Mouse (Mus musculus) fibroblast of lung, adult 2 months (primary cell): ENCODE results near the gene Fam189a2.
A peak's percentile ranks its signal among the peaks of the same experiment; 100 is the strongest.

Experiments
- DNase-seq: peaks from one replicate; pipeline ENCODE4 v3.0.0-alpha.2; 2011; ENCODE audit warnings: low read depth

Fam189a2 gene

DNA sequence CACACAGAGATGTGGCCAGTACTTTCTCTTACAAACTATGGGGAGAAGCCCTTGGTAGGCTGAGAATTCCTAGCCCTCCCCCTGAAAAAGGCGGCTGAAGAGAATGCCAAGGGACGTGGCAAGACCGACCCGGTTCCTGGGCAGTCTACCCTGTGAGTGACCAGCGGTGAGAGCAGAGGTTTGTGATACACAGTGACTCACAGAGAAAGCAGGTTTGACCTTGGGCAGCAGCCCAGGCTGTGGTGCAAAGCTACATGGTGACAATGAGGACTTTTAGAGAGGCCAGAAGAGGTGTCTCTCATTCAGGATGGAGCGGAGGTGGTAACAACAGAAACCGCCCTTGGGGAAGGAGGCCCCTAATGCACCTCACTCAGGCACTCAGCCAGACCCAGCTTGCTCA lies 59.4 kb downstream of the Fam189a2 start:
- peak; percentile 64 for DNase-seq

DNA sequence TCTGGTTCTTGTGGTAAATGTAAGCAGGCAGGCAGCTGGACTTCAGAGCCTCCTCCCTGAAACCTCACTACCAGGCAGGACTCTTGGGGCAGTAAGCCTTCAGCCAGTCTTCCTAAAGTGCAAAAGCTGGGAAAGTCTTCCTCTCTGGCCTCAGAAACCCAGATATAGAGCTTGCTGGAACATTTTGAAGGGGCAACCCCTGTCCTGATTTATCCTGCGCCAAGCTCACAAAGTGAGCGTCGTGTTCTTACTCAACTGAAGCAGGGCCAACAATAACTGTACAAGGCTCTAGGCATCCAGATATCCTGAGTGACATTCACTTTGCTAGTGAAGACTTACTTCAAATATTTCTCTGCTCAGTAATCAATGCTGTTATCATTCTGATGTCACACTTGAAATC lies 60.4 kb downstream of the Fam189a2 start:
- no peak for DNase-seq

DNA sequence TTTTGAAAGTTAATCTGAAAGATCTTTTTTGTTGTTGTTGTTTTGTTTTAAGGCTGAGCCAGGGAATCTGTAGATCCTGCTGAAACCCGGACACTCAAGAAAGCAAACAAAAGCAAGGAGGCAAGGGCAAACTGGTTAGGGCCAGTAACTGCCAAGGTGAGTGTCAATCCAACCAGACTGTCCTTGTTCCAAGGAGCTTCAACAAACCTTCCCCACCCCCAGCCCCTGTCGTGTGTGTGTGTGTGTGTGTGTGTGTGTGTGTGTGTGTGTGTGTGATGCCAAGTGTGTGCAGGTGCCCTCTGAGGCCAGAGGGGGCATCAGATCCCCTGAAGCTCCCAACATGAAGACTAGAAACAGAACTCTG lies 62.0 kb downstream of the Fam189a2 start:
- DNase-seq: no peak

DNA sequence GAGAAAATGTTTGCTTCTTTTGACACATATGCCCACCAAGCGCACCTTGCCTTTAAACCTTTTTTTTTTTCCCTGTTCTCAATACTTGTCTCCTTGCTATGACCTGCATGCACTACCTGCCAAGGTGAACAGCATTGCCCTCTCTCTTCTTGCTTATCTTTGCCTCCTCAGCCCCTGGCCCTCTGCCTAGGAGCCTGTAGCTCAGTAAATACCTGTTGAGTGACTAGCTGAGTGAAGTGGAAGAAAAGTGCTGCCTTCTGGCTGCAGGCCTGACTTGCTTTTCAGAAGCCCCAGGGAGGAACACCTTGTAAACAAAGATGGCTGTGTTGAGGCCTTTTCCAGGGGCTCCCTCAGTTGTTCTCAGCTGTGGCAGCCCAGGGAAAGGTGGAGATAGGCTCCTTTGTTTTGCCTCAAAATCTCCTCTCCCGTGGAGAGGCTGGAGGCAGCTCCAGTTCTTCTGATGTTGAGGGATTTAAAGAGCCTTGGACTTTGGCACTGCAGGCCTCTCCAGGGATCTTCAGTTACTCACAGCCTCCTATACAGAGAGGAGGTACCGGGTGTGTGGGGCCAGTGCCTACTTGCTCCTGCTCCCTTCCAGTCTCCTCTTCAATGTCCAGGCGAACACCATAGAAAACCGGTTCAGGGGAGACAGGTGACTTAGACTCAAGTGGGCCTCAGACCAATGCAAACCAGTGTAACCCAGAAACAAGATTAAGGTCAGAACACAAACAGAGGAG lies 62.5 kb downstream of the Fam189a2 start:
- no peak for DNase-seq

DNA sequence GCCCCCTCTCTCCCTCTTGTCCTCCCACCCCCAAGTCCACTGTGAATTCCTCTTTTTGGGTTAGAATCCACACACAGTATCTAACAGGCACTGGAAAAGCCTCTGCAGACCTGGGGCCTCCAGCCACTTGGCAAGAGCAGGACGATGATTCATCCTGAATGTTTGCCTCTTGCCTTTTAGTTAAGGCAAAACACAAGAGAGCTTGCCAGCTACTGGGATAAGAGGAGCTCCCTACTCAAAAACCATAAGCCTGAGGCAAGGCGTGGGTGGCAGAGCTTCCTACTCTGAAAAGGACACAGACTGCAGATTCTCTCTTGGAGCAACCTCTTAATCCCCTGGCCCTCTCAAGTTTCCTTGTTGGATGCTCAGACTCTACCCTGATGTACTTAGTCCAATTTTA lies 63.7 kb downstream of the Fam189a2 start:
- DNase-seq: peak; percentile 73

DNA sequence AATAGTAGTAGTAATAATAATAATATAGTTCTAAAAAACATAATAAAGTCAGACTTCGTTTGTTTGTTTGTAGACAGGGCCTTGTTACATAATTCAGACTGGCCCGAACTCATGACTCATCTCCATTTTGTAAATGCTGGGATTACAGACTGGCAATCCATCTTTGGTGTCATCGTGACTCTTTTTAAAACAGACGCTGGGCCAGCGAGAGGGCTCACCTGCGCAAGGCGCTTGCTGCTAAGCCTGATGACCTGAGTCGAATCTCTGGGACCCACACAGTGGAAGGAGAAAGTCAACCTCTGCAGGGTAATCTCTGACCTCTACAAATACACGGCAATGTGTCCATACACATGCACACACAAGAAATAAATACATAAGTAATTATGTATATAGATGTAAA lies 64.4 kb downstream of the Fam189a2 start:
- DNase-seq: no peak

DNA sequence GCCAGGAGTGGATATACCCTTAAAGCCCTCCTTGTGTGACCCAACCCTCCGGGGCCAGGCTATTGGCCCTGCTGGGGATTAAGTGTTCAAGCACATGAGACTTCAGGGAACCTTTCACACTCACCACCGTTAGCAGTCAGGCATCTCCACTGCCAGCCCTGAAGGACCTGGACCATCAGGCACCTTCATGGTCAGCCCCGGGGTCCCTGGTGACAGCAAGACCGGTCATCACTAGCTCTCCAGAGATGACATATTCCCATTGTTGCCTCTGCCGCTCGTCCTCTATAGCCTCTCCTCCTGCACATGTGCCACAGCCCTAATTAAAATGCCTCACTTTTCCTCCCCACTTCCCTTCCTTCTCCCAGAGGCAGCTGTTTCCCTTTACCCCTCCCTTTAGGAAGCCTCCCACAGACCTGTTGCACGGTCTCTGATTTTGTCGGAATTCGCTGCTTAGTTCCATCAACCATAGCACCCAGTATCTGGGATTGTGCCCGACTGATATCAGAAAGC lies 66.4 kb downstream of the Fam189a2 start:
- DNase-seq: no peak

DNA sequence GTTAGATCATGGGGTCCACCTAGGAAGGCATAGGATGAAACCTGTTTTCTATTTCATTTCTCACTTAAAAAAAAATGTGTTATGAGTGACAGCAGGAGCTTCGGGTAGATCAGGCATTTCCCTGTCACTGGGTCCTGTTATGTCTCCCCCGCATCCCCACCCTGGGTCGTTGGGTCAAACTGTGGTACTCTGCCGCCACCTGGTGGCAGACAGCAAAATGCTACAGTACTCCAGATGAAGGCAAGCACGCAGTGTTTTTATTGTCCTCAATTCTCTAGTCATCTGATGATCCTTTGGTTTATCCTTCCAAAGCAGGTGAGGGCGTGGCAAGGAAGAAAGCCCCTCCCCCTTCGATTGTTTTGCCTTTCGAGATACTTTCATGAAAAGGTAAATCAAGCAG lies 69.3 kb downstream of the Fam189a2 start:
- no peak for DNase-seq

DNA sequence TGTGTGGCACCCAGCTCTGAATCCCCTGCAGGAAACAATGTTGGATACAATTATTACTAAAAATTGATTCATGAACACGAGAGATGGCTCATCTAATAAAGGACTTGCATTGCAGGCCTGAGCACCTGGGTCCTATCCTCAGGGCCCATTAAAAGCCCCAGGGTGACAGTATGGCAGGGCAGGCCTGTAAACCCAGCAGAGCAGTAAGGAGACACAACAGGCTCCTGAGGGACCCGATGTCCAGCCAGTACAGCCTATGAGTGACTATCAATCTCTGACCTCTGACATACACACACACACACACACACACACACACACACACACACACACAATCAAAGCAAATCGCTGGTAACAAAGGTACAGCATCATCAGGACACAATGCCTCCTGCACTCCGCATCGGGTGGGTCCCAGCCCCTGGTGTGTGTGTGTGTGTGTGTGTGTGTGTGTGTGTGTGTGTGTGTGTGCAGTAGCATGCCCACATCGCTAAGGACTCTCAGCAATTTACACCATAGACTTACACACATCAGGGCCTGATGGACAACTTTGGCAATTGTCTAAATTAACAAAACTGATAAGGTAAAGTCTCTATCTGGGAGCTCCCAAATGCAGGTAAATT lies 69.9 kb downstream of the Fam189a2 start:
- no peak for DNase-seq

DNA sequence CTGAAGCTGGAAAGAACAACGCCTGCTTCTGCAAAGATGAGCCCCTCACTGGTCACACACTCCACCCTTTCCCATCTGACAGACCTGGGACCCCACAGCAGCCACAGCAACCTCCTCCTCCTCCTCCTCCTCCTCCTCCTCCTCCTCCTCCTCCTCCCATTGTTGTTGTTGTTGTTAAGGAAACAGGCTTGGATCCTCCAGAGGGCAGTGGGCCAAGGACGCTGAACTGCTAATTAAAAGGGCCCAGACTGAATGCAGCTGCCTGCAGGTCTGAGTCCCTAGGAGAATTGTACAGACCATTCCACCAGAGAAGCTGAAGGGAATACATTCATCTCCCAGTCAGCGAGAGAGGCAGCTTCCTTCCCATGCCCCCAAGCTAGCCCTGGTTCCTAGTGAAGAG lies 70.5 kb downstream of the Fam189a2 start:
- DNase-seq: no peak

DNA sequence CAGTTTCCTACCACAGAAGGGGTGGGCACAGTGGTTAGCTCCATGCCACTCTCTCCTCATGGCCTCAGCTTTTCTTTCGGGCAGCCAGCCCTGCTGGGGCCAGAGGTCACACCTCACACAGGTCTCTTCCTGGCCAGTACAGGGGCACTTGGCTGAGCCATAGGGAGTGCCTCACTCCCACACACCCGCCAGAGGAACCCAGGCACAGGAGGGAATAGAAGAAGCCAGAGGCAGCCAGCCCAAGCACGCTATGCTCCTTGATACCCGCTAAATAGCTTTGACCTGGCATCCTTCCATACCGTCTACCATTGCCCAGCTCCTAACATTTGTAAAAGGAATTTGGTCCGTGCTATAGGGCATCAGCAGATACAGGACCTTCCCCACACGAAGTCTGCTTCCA lies 70.9 kb downstream of the Fam189a2 start:
- DNase-seq: no peak

DNA sequence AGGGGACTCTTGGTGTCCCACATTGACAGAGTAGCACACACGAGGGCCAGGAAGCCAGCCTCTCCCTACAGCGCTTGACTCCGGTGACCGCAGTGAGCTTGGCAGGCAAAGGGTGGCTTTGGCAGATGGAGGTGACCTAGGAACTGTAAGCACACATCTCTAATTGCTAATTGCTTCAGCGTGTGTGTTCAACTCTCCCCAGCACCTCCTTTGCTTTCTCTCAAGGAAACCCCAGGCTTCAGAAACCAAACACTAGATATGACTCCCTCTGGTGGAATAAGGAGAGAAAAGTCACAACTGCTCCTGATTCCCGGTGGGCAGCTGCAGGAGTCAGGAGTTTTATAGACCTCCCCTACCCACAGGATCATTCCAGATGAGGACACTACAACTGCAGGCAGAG lies 71.9 kb downstream of the Fam189a2 start:
- no peak for DNase-seq

DNA sequence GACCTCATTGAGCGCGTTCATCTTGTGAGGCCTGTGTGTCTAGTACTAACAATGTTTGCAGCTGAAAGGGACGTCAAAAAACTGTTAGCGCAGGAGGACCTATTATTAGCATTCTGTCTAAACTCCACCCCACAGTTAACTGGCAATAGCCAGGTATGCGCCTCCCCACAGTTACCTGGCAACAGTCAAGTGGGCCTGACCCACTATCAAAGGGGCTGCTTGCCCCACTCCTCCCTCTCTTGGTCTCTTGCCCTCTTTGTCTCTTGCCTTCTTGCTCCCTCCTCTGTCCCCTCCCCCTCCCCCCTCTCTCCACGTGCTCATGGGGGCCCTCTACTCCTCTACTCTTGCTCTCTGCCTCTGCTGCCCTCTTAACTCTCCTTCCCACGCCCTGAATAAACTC lies 73.3 kb downstream of the Fam189a2 start:
- DNase-seq: no peak

DNA sequence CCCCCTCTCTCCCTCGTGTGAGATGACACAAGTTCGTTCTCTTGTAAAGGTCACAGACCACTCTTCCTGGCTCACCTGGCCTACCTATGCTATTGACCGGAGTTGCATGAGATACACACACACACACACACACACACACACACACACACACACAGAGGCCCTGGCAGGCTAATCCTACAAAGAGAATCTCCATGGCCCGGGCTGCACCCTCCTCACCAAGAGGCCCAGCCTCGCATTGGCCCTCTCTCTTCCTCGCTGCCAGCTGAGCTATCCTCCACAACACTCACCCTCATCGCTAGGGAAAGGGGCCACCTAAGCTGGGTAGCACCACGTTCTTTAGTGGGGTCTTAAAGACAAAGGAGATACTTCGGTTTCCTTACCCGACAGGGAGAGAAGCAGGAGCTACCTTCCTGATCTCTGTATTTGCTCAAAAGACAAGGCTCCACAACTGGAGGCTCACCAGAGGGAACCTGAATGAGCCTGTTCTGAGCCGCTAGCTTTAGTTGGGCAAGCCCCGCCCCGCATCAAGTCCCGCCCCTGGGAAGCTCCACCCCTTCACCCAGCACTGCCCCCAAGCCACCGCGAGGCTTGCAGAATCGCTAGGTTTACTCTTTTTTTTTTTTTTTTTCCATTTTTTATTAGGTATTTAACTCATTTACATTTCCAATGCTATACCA lies 74.4 kb downstream of the Fam189a2 start:
- DNase-seq: no peak

DNA sequence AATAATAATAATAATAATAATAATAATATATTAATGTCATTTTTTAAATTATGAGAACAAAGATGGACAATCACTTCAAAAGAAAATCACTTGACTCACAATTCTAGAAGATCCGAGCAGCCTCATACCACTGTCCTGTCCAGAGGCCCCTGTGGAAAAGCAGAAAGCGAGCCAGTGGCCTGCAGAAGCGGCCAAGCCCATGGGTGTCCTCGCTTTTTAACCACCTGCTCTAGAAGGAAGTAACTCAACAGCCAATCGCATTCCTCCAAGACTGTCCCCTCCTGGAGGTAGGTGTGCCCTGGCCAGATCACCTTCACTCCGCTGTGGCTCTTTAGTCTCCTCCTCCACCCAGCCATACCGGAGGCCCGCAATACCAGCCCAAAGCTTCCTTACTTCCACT lies 75.4 kb downstream of the Fam189a2 start:
- no peak for DNase-seq

DNA sequence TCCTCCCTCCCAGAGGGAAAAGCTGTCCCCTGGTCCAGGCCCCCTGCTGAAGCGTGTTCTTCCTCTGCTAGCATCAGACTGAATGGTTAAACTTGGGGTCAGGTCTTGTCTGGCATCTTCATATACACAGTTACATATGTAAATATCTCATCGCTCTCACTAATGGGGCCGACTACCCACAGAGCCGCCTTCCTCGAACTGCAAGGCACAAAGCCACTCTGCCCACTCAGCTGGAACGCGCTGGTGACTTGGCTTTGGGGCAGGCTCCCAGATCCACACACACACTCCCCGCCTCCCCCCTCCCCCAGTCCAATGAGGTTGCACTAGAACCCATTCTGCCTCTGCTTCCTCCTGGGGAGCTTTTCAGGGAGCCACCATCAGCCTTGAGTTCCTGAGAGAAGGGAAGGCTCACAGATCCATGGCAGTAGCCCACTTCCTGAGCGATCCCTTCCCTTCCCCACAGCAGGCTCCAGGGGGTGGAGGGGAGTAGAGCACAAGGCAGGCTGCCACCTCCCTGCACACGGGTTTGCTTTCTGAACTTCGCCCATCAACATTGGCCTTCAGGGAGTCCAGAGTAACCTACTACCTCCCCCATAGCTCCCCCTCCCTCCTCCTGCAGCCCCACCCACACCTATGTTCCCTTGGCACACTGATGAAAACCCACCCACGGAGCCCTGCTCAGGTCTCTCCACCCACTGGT lies 82.4 kb downstream of the Fam189a2 start:
- DNase-seq: no peak

DNA sequence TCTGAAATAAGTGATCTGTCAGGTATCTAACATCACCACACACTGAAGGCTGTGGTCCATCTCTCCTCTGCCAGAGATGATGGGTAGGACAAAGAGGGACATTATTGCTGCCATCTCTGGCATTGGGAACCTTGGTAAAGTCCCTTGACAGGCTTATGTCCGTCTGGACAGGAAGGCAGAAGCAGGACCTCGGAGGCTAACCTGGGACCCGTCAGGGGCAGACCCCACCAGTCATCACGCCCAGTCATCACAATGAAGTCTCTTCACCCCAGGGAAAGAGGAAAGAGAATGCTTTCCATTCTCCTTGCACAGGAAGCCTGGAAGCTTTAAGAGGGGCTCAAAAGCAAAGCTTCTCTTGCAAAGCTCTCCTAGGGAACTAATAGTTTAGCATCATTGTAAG lies 82.9 kb downstream of the Fam189a2 start:
- no peak for DNase-seq

DNA sequence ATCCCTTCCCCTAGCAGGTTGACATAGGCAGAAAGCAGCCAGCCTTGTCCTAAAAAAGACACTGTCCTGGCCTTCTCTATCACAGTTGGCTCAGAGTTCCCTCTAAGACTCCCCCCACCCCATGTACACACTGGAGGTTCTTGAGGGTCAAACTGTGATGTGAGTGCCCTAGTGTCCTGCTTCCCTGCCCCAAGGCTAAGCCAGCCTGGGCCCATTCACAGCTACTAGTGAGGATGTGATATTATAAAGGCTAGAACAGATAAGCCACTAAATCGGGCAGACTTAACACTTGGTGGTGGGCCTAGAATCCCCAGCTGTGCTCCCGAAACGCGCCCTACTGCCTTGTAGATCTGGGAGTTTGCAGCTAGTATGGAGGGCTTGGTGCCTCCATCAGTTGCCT lies 84.1 kb downstream of the Fam189a2 start:
- no peak for DNase-seq

DNA sequence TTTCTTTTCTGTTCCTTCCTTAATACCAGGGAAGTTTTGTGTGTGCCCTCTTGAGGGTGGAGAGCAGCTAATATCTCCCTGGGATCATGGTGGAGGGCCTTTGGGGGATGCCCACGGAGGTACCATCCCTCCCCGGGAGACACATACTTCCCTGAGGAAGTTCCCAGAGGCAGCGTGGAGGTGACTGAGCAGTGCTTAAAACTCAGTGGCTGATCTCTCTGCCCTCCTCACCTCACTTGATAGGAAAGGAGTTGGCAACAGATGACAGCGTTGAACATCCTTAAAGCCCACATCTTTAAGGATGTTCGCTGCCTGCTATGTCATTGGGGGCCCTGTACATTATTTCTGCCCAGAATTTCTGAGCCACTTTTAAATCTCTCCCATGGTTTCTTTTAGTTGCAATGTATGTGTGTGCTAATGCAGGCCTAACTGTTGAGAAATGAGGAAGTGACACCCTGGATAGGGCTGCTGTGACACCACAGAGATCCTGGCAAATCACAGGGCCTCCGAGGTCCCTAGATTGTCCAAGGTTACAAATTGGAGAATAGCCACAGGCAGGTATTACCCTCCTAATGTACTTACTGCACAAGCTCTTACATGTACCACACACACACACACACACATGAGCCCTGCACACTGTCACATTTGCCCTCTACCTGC lies 84.7 kb downstream of the Fam189a2 start:
- DNase-seq: no peak

DNA sequence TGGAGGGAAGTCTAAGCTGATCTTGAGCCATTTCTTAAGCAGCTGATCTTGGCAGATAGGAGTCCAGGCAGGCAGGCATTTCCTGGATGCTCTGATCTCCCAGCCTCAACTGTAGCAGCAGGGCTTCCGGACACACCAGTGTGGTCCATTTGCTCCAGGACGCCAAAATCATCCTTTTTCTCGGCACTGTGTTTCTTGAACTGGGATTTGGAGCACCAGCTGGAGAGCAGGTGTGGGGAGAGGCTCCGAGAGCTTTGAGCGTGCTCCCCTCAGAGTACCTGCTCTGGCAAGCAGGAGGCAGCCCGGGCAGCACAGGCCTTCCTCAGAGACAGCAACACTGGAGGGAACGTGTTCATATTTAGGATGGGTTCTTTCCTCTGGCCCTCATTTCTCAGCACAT lies 87.9 kb downstream of the Fam189a2 start:
- no peak for DNase-seq

DNA sequence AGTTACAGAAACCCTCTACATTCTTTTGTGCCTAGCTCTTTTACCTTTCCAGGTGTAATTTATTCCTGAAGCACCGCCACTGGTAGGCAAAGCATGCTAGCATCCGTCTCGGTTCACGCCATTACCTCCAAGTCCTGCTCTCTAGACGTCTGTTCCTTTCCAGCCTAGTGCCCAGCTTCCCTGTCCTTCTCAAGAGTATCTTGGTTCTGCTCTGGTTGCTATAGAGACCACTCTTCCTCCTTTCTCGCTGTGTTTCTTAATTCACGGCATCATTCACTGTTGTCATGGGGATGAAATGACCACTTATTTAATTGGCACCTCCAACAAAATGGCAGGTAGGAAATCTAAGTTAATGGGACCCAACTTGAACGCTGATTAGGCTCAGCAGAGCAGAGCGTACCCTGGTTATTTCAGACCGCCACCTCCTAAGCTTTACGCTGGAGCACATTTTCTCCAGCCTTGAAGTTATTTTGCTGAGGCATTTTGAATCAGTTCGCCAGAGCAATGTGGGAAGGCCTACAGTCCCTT lies 89.3 kb downstream of the Fam189a2 start:
- no peak for DNase-seq

DNA sequence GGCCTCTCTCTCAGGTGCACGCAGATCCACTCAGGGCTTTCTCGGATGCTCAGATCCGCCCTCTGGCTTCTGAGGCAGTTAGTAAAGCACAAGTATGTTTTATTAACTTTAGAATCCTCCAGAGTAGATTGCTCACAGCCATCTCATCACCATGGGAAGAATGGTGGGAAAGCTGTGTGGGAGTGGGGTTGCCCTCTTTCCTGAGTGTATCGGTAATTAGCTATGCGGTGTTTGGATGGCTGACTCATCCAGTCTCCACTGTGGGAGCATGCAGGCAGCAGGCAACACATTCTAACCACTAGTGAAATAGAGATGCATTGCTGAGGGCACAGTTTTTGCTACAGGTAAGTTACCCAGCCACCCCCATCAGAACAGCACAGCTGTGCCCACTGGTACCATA lies 100.0 kb downstream of the Fam189a2 start:
- no peak for DNase-seq
